Mouse (Mus musculus): ENCODE results near the gene Ccdc149. TPM values are rescaled to one million over a fixed set of nuclear protein-coding genes. Genes with fewer than 3 reads are reported as not detected.
A peak's percentile ranks its signal among the peaks of the same experiment; 100 is the strongest.

Ccdc149 gene
- polyA plus RNA-seq (2012; rRNA removed), result 0.76 and 1.9 TPM in 2 replicates

DNA sequence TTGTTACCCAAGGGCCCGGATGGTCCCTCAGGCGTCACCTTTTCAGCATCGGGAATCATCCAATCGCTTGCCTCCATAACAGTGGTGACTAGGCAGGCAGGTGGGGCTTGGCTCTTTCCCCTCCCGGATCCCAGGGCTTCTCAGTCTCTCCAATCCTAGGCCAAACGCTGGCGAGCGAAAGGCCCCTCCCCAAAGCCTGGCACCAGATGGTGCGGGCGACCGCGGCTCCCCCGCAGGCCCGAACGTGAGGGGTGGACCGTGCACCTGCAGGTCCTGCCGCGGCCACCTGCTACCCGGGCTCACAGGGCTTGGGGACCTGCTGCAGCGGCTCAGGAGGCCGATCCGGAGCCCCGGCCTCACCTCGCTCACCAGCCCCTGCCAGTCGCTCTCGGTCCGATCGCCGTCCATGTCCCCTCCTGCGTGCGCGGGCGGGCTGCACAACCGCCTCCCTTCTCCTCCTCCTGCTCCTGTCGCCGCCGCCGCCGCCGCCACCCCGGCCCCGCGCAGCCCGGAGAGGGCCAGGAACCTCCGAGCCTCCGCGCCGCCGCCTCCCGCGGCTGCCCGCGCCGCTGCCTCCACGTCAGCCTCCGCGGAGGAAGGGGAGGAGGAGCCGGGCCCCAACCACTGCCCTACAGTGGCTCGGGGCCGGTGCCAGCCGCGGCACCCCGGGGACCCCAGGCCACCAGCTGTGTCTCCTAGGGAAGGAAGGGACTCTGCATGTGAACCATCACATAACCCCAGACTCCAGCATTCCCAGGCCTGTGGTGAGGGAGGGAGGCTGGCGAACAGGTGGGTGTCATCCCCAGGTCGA, at the start of gene Ccdc149:
TSS of gene Ccdc149 (minus strand) at position 531 of the 811 bp plus-strand sequence.
- no peak for TF ChIP-seq CTCF (IDR thresholded peaks at IDR 0.05; ENCODE audit: extremely low read depth, insufficient read length, insufficient replicate concordance, low read depth, low read length)
- no peak for TF ChIP-seq POLR2A (IDR thresholded peaks at IDR 0.05; ENCODE audit: low read depth, low read length)
- 0 out of 2 replicates have a peak within 1 kb of the TSS, but pooled peaks have one; percentile 10 for H3K27ac ChIP-seq (ENCODE audit: insufficient read depth, low read depth, low read length)
- peaks cover 2% of the 10 kb centered on the region for H3K4me1 ChIP-seq (ENCODE audit: control insufficient read depth, insufficient read depth, insufficient read length, low read length)
- peak within 1 kb of the TSS; percentile 79 for H3K4me3 ChIP-seq (ENCODE audit: low read depth, low read length)
- no peaks in the 10 kb centered on the region for H3K27me3 ChIP-seq (ENCODE audit: control insufficient read depth, insufficient read depth, low read length)
- 2% methylated on average over 49 of the region's 65 CpGs for WGBS
- no peaks in the 10 kb centered on the region for H3K36me3 ChIP-seq (ENCODE audit: control insufficient read depth, insufficient read depth, low read length)

- Histone ChIP-seq H3K4me3 (ENCODE audit: low read depth, low read length) (no peak overlapping the region), H3K27ac (ENCODE audit: insufficient read depth, low read depth, low read length) (no peak overlapping the region), H3K27me3 (ENCODE audit: control insufficient read depth, insufficient read depth, low read length) (no peaks in the 10 kb centered on the region), H3K36me3 (ENCODE audit: control insufficient read depth, insufficient read depth, low read length) (no peaks in the 10 kb centered on the region), H3K4me1 (ENCODE audit: control insufficient read depth, insufficient read depth, insufficient read length, low read length) (peaks cover 2% of the 10 kb centered on the region; the same call in 1 of the 2 replicates)
- TF ChIP-seq POLR2A (IDR thresholded peaks at IDR 0.05; ENCODE audit: low read depth, low read length) (no peak), CTCF (IDR thresholded peaks at IDR 0.05; ENCODE audit: extremely low read depth, insufficient read length, insufficient replicate concordance, low read depth, low read length) (no peak)
- WGBS, result 66% methylated on average over 2 of the region's 2 CpGs
Measured at GRCm38 (mm10) chr5:52519921-52520320, 48.6 kb upstream of the Ccdc149 start.

DNA sequence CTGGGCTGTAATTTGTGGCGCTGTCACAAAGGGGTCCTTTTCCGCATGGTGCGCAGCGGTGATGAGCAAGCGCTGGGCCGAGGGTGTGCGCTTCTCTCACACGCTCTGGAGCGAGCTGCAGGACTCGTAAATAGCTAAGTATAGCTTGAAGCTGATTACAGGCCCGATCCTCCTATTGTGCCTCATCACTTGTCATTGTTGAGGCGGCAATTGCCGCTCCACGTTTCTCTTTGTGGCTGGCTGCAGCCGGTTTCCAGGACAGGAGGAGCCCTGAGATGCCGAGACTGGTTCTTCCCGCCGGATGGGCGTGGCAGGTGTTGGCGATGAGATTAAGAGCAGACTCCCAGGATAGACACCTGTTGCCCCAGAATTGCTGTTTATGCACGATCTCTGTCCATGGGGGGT, 44.8 kb upstream of the Ccdc149 start:
- no peaks in the 10 kb centered on the region for H3K36me3 ChIP-seq (ENCODE audit: control insufficient read depth, insufficient read depth, low read length)
- peak overlapping the region; percentile 5 for H3K4me3 ChIP-seq (ENCODE audit: low read depth, low read length)
- TF ChIP-seq POLR2A (IDR thresholded peaks at IDR 0.05; ENCODE audit: low read depth, low read length) (no peak), CTCF (IDR thresholded peaks at IDR 0.05; ENCODE audit: extremely low read depth, insufficient read length, insufficient replicate concordance, low read depth, low read length) (no peak)
- H3K27me3 ChIP-seq (ENCODE audit: control insufficient read depth, insufficient read depth, low read length), result no peaks in the 10 kb centered on the region
- H3K4me1 ChIP-seq (ENCODE audit: control insufficient read depth, insufficient read depth, insufficient read length, low read length), result peaks cover 2% of the 10 kb centered on the region; the same call in 1 of the 2 replicates
- H3K27ac ChIP-seq (ENCODE audit: insufficient read depth, low read depth, low read length), result no peak overlapping the region
- WGBS, result 28% methylated on average over 21 of the region's 21 CpGs

GRCm38 (mm10) chr5:52515246-52516021, 44.1 kb upstream of the Ccdc149 start:
- Histone ChIP-seq H3K27me3 (ENCODE audit: control insufficient read depth, insufficient read depth, low read length) (no peaks in the 10 kb centered on the region), H3K27ac (ENCODE audit: insufficient read depth, low read depth, low read length) (no peak overlapping the region), H3K4me1 (ENCODE audit: control insufficient read depth, insufficient read depth, insufficient read length, low read length) (peaks cover 2% of the 10 kb centered on the region; the same call in 1 of the 2 replicates), H3K4me3 (ENCODE audit: low read depth, low read length) (no peak overlapping the region), H3K36me3 (ENCODE audit: control insufficient read depth, insufficient read depth, low read length) (no peaks in the 10 kb centered on the region)
- 29% methylated on average over 22 of the region's 22 CpGs for WGBS
- peak; percentile 81; the same call in 1 of the 2 replicates for TF ChIP-seq CTCF (IDR thresholded peaks at IDR 0.05; ENCODE audit: extremely low read depth, insufficient read length, insufficient replicate concordance, low read depth, low read length)
- TF ChIP-seq POLR2A (IDR thresholded peaks at IDR 0.05; ENCODE audit: low read depth, low read length), result no peak

DNA sequence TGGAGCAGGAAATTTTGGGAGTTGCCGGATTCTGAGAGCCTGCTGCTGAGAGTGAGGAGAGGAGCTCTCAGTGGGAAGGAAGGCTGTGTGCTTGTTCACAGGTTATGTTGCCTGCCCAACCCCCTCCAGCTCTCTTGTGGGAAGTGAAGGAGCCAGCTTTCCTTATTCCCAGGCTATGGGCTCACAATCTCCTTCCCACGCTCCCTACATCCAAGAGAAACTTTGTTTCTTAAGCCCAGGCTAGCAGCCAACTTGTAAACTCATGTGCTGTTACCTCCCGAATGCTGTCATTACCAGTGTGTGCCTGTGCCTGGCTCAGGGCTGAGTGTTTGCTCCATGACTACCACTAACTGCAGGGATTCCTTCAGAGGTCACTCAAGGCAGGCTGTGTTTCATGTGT, 39.8 kb upstream of the Ccdc149 start:
- WGBS, result 62% methylated on average over 3 of the region's 3 CpGs
- no peak overlapping the region for H3K27ac ChIP-seq (ENCODE audit: insufficient read depth, low read depth, low read length)
- H3K4me1 ChIP-seq (ENCODE audit: control insufficient read depth, insufficient read depth, insufficient read length, low read length), result peaks cover under 1% of the 10 kb centered on the region; the same call in 1 of the 2 replicates
- TF ChIP-seq POLR2A (IDR thresholded peaks at IDR 0.05; ENCODE audit: low read depth, low read length) (no peak), CTCF (IDR thresholded peaks at IDR 0.05; ENCODE audit: extremely low read depth, insufficient read length, insufficient replicate concordance, low read depth, low read length) (no peak)
- no peak overlapping the region for H3K4me3 ChIP-seq (ENCODE audit: low read depth, low read length)
- no peaks in the 10 kb centered on the region for H3K27me3 ChIP-seq (ENCODE audit: control insufficient read depth, insufficient read depth, low read length)
- no peaks in the 10 kb centered on the region for H3K36me3 ChIP-seq (ENCODE audit: control insufficient read depth, insufficient read depth, low read length)

GRCm38 (mm10) chr5:52509416-52509815, 38.1 kb upstream of the Ccdc149 start:
- Histone ChIP-seq H3K36me3 (ENCODE audit: control insufficient read depth, insufficient read depth, low read length) (no peaks in the 10 kb centered on the region), H3K4me1 (ENCODE audit: control insufficient read depth, insufficient read depth, insufficient read length, low read length) (no peaks in the 10 kb centered on the region), H3K27me3 (ENCODE audit: control insufficient read depth, insufficient read depth, low read length) (no peaks in the 10 kb centered on the region), H3K4me3 (ENCODE audit: low read depth, low read length) (no peak overlapping the region), H3K27ac (ENCODE audit: insufficient read depth, low read depth, low read length) (no peak overlapping the region)
- WGBS, result 87% methylated on average over 6 of the region's 6 CpGs
- no peak for TF ChIP-seq CTCF (IDR thresholded peaks at IDR 0.05; ENCODE audit: extremely low read depth, insufficient read length, insufficient replicate concordance, low read depth, low read length)

DNA sequence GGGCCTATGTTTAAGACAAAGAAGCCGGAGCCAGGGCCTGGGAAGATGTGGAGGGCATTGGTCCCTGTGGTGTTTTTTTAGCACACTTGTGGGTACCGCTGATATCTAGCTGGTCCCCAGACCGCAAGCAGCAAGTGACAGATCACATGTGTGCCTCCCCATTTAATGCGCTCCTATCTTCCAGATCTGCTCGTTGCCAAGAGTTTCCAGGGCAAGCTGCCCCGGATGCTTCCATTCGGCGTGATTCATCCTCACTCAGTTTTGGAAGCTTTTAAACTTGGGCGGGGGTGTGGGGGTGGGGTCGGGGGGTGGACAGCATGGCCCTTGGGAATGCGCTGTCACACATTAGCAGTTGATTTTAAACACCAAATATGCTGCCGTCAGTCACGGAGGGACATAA, 33.3 kb upstream of the Ccdc149 start:
- Histone ChIP-seq H3K27me3 (ENCODE audit: control insufficient read depth, insufficient read depth, low read length) (no peaks in the 10 kb centered on the region), H3K4me3 (ENCODE audit: low read depth, low read length) (no peak overlapping the region), H3K36me3 (ENCODE audit: control insufficient read depth, insufficient read depth, low read length) (no peaks in the 10 kb centered on the region), H3K4me1 (ENCODE audit: control insufficient read depth, insufficient read depth, insufficient read length, low read length) (no peaks in the 10 kb centered on the region), H3K27ac (ENCODE audit: insufficient read depth, low read depth, low read length) (no peak overlapping the region)
- TF ChIP-seq CTCF (IDR thresholded peaks at IDR 0.05; ENCODE audit: extremely low read depth, insufficient read length, insufficient replicate concordance, low read depth, low read length) (no peak), POLR2A (IDR thresholded peaks at IDR 0.05; ENCODE audit: low read depth, low read length) (no peak)
- 81% methylated on average over 13 of the region's 13 CpGs for WGBS

Data from small intestine, adult 2 months (tissue).